Mouse (Mus musculus) embryonic facial prominence, embryonic 15.5 days (tissue): Measurements from ENCODE around the gene Psme1. TPM values are rescaled to one million over a fixed set of nuclear protein-coding genes. Genes with fewer than 3 reads are reported as not detected.

Experiments
- ATAC-seq: fragments of 200-750 bp; cut with Nextera tagmentation; 2 replicates; pipeline ENCODE4 v1.8.0; 2017; ENCODE audit warnings: low read depth, moderate TSS enrichment; ENCODE audit not compliant: insufficient number of reproducible peaks, low FRiP score, low TSS enrichment
- H3K27ac ChIP-seq: fragments of 300-500 bp; sonication (generic); replicated peaks from 2 replicates; pipeline ENCODE4 v1.5.1; 2015; ENCODE audit warnings: mild to moderate bottlenecking, inconsistent platforms
- H3K27me3 ChIP-seq: fragments of 300-500 bp; sonication (generic); 2 replicates; pipeline ENCODE4 v1.6.1; 2015; ENCODE audit warnings: inconsistent platforms
- H3K36me3 ChIP-seq: fragments of 300-500 bp; sonication (generic); 2 replicates; pipeline ENCODE4 v1.6.1; 2015; ENCODE audit warnings: mild to moderate bottlenecking, inconsistent platforms
- H3K4me1 ChIP-seq: fragments of 300-500 bp; sonication (generic); 2 replicates; pipeline ENCODE4 v1.6.1; 2015; ENCODE audit warnings: inconsistent platforms
- H3K4me2 ChIP-seq: fragments of 300-500 bp; sonication (generic); replicated peaks from 2 replicates; pipeline ENCODE4 v1.6.1; 2015; ENCODE audit warnings: mild to moderate bottlenecking, inconsistent platforms
- H3K4me3 ChIP-seq: fragments of 300-500 bp; sonication (generic); replicated peaks from 2 replicates; pipeline ENCODE4 v1.5.1; 2015; ENCODE audit warnings: mild to moderate bottlenecking, inconsistent platforms
- H3K9ac ChIP-seq: fragments of 300-500 bp; sonication (generic); 2 replicates; pipeline ENCODE4 v1.6.1; 2015; ENCODE audit warnings: inconsistent platforms
- H3K9me3 ChIP-seq: fragments of 300-500 bp; sonication (generic); replicated peaks from 2 replicates; pipeline ENCODE4 v1.6.1; 2016; ENCODE audit warnings: inconsistent platforms
- WGBS: fragments of 180-500 bp; shearing (Covaris S2); methylation state at CpG from one replicate; pipeline ENCODE4 v1.1.7; 2015; 5-methylcytosine and 5-hydroxymethylcytosine counted together
- polyA plus RNA-seq: library from polyadenylated mRNA; unstranded; fragments of >200 nt; fragmentation: Nextera tagmentation; extraction: Ambion mirVana; gene quantifications from 2 replicates; pipeline ENCODE4 v1.2.1, GENCODE M21; 2015

Gene Psme1
- polyA plus RNA-seq, 1 experiment from 2014 or later: 134 TPM

DNA sequence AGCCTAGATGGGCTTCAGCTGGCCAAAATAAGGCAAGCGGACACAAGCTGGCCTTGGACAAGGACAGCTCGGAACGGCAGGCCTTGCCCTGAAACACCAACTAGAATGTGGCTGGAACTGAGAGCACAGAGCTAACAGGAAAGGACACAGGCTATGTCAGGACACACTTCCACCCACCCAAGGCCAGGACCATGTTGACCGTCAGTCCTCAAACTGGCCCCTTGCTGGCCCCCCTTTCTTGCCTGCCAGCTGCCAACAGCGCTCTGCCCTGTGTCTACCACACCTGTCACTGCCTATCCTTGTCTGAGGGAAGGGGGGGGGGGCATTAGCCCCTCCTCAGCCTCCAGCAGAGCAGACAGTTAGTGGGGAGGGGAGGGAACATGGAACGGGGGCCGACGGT is 2.6 kb upstream of the Psme1 start, which contains the start of gene Fitm1:
Fitm1 (plus strand) TSS at position 316 of the 400 bp plus-strand sequence.
- no peaks in the 10 kb centered on the region for H3K27me3 ChIP-seq
- no peaks in the 10 kb centered on the region for H3K9me3 ChIP-seq
- 72% methylated on average over 8 of the region's 8 CpGs for WGBS
- no peak within 1 kb of the TSS; the same call in 1 of the 2 replicates for H3K4me2 ChIP-seq
- 0 out of 2 replicates have a peak within 1 kb of the TSS, but pooled peaks have one; percentile 28 for H3K27ac ChIP-seq
- peak within 1 kb of the TSS; percentile 23 for H3K4me3 ChIP-seq
- H3K9ac ChIP-seq: no peak within 1 kb of the TSS
- peaks cover 8% of the 10 kb centered on the region; the same call in 1 of the 2 replicates for H3K36me3 ChIP-seq
- ATAC-seq: peak; percentile 27; the same call in 1 of the 2 replicates
- H3K4me1 ChIP-seq: 0 out of 2 replicates have a peak, but pooled peaks cover 19% of the 10 kb centered on the region

DNA sequence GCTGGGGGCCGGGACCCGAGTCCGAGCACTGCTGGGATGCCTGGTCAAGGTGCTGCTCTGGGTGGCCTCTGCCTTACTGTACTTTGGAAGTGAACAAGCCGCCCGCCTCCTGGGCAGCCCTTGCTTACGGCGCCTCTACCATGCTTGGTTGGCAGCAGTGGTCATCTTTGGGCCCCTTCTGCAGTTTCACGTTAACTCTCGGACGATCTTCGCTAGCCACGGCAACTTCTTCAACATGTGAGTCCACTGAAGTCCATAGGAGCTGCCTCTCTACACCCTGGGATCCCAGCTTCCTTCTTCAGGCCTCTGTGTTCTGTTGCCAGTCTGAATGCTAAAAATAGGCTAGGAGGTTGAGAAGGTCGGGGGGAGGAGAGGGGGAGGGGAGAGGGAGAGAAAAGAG is 2.2 kb upstream of the Psme1 start:
- 0 out of 2 replicates have a peak overlapping the region, but pooled peaks have one; percentile 28 for H3K27ac ChIP-seq
- WGBS: 69% methylated on average over 13 of the region's 13 CpGs
- H3K9ac ChIP-seq: no peak overlapping the region

DNA sequence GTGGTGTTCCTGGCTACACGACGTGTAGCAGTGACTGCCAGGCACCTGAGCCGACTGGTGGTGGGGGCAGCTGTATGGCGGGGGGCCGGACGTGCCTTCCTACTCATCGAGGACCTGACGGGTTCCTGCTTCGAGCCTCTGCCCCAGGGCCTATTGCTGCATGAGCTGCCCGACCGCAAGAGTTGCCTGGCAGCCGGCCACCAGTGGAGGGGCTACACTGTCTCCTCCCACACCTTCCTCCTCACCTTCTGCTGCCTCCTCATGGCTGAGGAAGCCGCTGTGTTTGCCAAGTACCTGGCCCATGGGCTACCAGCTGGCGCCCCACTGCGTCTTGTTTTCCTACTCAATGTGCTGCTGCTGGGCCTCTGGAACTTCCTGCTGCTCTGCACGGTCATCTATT is 1.5 kb upstream of the Psme1 start:
- Histone ChIP-seq H3K9ac (no peak overlapping the region), H3K4me3 (peak overlapping the region; percentile 23; the same call in 1 of the 2 replicates)
- no peak for ATAC-seq

More for the DNA sequence above, 2.2 kb upstream of the Psme1 start:
- H3K36me3 ChIP-seq: peaks cover 10% of the 10 kb centered on the region; the same call in 1 of the 2 replicates
- no peak for ATAC-seq
- H3K27me3 ChIP-seq: no peaks in the 10 kb centered on the region
- H3K4me1 ChIP-seq: 0 out of 2 replicates have a peak, but pooled peaks cover 19% of the 10 kb centered on the region
- H3K4me2 ChIP-seq: no peak overlapping the region; the same call in 1 of the 2 replicates
- H3K4me3 ChIP-seq: peak overlapping the region; percentile 23
- H3K9me3 ChIP-seq: no peaks in the 10 kb centered on the region

DNA sequence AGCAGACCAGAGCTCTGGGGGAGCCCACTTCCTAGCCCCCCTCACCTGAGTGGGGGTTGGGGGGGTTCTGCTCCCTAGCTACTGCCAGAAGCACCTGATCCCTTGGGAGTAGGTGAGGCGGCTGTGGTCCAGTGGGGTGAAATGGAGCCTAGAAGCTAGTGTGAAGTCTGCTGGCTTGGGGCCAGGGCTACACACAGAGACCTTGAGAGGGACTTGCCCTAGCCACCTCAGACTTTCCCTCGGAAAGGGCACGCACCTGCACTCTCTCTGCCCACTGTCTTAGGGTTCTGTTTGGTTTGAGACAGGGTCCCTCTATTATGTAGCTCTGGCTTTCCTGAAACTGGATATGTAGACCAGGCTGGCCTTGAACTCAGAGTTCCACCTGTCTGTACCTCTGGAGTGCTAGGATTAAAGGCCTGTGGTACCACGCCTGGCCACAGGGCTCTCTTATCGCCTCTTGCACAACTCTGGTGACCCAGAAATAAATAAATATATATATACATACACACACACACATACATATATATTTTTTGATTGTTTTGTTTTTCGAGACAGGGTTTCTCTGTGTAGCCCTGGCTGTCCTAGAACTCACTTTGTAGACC is 846 bp downstream of the Psme1 start:
- H3K27ac ChIP-seq: peak overlapping the region; percentile 83
- 25% methylated on average over 6 of the region's 6 CpGs for WGBS
- no peaks in the 10 kb centered on the region for H3K27me3 ChIP-seq
- H3K4me1 ChIP-seq: 0 out of 2 replicates have a peak, but pooled peaks cover 19% of the 10 kb centered on the region
- no peaks in the 10 kb centered on the region for H3K9me3 ChIP-seq
- H3K4me2 ChIP-seq: peak overlapping the region; percentile 84
- peak overlapping the region; percentile 88 for H3K9ac ChIP-seq
- peak overlapping the region; percentile 75 for H3K4me3 ChIP-seq
- peak; percentile 39 for ATAC-seq
- H3K36me3 ChIP-seq: peaks cover 19% of the 10 kb centered on the region; the same call in 1 of the 2 replicates

More for the DNA sequence above, 1.5 kb upstream of the Psme1 start:
- 57% methylated on average over 16 of the region's 16 CpGs for WGBS
- peaks cover 17% of the 10 kb centered on the region; the same call in 1 of the 2 replicates for H3K36me3 ChIP-seq
- H3K9me3 ChIP-seq: no peaks in the 10 kb centered on the region
- no peaks in the 10 kb centered on the region for H3K27me3 ChIP-seq
- no peak overlapping the region for H3K27ac ChIP-seq
- H3K4me1 ChIP-seq: 0 out of 2 replicates have a peak, but pooled peaks cover 19% of the 10 kb centered on the region
- H3K4me2 ChIP-seq: no peak overlapping the region; the same call in 1 of the 2 replicates

DNA sequence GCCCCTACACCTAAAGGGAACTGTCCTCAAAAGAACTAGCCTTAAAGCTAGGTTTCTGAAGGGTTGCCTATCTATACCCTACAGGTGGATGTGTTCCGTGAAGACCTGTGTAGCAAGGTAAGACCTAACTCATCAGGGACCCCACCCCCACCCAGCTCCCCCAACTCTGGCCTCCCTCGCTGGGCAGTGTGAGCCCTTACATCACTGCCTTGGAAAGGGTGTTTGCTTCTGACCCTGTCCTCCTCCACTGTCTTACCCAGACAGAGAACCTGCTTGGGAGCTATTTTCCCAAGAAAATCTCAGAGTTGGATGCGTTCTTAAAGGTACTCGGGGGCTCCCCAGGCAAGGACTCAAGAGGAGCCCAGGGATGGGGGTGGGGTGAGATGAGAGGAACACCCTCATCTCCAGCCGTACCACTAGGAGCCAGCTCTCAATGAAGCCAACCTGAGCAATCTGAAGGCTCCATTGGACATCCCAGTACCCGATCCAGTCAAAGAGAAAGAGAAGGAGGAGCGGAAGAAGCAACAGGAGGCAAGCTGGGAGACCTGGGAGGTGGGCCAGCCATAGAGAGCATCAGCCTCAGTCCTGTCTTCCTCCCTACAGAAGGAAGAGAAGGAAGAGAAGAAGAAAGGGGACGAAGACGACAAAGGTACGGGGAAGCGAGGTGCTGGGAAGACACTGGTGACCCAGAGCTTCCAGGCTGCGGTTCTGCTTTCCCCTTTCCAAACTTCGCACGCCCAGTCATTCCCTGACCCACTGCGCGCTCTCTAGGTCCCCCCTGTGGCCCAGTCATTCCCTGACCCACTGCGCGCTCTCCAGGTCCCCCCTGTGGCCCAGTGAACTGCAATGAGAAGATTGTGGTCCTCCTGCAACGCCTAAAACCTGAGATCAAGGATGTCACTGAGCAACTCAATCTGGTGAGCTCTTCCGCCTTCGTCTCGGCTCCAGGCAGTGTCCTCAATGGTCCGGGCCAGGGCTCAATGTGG is 1.9 kb downstream of the Psme1 start:
- H3K4me3 ChIP-seq: no peak overlapping the region
- H3K4me1 ChIP-seq: peaks cover 22% of the 10 kb centered on the region; the same call in 1 of the 2 replicates
- ATAC-seq: no peak
- no peaks in the 10 kb centered on the region for H3K27me3 ChIP-seq
- H3K4me2 ChIP-seq: no peak overlapping the region
- WGBS: 84% methylated on average over 23 of the region's 23 CpGs
- H3K9ac ChIP-seq: no peak overlapping the region
- no peak overlapping the region for H3K27ac ChIP-seq
- peaks cover 19% of the 10 kb centered on the region; the same call in 1 of the 2 replicates for H3K36me3 ChIP-seq
- H3K9me3 ChIP-seq: no peaks in the 10 kb centered on the region

DNA sequence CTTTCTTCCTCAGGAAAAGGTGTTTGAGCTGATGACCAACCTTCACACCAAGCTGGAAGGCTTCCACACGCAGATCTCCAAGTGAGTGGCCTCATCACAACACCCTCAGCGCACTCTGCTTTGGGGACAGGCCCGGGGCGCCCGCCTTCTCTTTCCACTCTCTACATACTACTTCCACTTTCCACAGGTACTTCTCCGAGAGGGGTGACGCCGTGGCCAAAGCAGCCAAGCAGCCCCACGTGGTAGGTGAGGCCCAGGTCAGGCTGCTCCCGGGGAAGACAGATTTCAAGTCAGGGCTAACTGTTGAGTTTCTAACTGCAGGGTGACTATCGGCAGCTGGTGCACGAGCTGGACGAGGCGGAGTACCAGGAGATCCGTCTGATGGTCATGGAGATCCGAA is 2.8 kb downstream of the Psme1 start:
- no peaks in the 10 kb centered on the region for H3K27me3 ChIP-seq
- peaks cover 19% of the 10 kb centered on the region; the same call in 1 of the 2 replicates for H3K36me3 ChIP-seq
- no peak overlapping the region for H3K9ac ChIP-seq
- H3K4me2 ChIP-seq: no peak overlapping the region
- 93% methylated on average over 16 of the region's 16 CpGs for WGBS
- no peak overlapping the region for H3K27ac ChIP-seq
- no peak overlapping the region for H3K4me3 ChIP-seq
- no peaks in the 10 kb centered on the region for H3K9me3 ChIP-seq
- peaks cover 22% of the 10 kb centered on the region; the same call in 1 of the 2 replicates for H3K4me1 ChIP-seq
- no peak for ATAC-seq

DNA sequence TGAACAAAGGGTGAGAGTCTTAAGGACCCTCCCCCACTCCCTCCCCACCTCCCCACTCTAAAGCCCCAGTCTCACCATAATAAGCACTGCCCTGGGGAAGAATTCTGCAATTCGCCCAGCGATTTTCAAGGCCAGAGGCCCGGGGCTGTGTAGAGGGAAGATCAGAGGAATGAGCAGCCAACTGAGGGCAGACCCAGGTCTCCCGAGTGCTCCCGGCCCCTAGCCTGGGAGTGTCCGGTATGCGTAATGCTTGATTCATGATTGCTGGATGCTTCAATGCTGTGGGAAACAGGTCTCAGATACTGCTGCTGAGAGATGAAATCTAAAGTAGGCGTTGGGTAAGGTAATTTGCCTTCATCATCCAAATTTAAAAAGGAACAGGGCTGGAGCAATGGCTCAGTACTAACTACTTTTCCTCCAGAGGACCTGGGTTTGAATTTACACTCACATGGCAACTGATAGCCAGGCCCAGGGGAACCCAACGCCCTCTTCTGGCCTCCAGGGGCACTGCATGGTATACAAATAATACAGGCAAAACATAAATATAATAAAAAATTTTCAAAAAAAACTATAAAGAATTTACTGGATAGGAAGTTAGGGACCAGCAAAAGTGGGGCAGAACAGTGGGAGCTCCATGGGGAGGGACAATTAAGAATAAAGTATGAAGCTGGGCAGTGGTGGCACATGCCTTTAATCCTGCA is 4.2 kb downstream of the Psme1 start:
- Histone ChIP-seq H3K4me1 (peaks cover 19% of the 10 kb centered on the region; the same call in 1 of the 2 replicates), H3K9me3 (no peaks in the 10 kb centered on the region), H3K27ac (no peak overlapping the region), H3K9ac (no peak overlapping the region), H3K36me3 (peaks cover 21% of the 10 kb centered on the region), H3K27me3 (no peaks in the 10 kb centered on the region), H3K4me2 (no peak overlapping the region), H3K4me3 (no peak overlapping the region)
- WGBS: 61% methylated on average over 9 of the region's 9 CpGs
- no peak for ATAC-seq

DNA sequence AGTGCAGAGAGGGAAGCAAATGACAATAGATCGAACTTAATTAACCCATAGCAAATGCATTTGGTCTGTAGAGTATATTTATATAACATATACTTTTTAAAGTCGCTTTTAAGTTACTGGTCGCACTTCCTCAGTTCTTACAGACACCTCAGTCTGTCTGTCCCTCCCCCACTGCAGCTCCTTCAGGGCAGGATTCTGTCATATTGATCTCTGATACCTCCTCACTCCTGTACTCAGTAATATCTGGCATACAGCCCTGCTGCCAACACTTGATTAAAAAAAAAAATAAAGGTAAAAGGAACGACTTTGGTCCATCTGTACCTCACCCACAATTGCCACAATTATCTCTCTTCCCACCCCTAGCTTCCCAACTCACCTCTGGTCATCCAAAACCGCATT is 6.4 kb downstream of the Psme1 start:
- 46% methylated on average over 5 of the region's 5 CpGs for WGBS
- H3K9me3 ChIP-seq: no peaks in the 10 kb centered on the region
- H3K27ac ChIP-seq: no peak overlapping the region; the same call in 1 of the 2 replicates
- H3K9ac ChIP-seq: 0 out of 2 replicates have a peak overlapping the region, but pooled peaks have one; percentile 35
- ATAC-seq: no peak
- H3K4me2 ChIP-seq: peak overlapping the region; percentile 88
- H3K4me1 ChIP-seq: peaks cover 8% of the 10 kb centered on the region; the same call in 1 of the 2 replicates
- peaks cover 31% of the 10 kb centered on the region for H3K36me3 ChIP-seq
- H3K4me3 ChIP-seq: peak overlapping the region; percentile 55
- no peaks in the 10 kb centered on the region for H3K27me3 ChIP-seq

DNA sequence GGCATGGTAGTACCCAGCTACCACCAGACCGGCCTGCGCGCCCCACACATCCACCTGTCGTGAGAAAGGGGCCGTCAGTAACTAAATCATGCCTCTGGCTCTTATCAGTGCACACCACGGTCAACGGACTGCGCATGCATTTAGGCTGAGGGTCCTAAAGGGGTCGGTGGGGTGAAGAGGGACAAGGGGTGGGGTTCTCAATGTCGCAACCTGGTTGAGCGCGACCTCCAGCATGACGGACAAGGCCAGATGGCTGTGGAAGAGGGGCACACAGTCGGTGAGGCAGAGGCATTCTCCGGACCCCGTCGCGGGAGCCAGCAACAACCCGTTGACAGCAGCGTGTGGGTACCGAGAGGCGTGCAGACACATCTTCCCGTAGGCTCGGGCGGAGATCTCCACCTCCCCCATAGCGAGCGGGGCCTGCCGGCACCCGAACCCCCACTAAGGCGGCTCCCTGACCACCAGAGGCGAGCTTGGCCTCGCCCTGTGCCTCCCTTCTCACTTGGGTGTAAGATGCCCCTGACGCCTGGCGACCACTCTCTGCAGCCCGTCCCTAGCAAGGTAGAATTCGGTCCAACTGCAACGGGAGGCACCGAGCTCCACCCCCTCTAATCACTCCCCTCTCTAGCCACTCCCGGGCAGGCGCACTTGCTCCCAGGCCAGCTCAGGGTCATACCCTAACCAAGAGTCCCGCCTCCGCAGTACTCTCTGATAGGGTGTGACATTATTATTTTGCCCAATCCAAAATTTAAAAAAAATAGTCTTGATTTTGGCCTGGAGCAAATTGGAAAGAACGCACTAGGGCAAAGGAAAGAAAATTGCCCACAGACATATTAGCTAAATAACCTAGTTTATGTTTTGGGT is 7.0 kb downstream of the Psme1 start, which contains the start of gene Emc9:
Emc9 (minus strand) TSS at position 601 of the 864 bp plus-strand sequence.
- 2% methylated on average over 43 of the region's 43 CpGs for WGBS
- peak; percentile 66 for ATAC-seq
- H3K36me3 ChIP-seq: peaks cover 29% of the 10 kb centered on the region
- no peaks in the 10 kb centered on the region for H3K9me3 ChIP-seq
- peak within 1 kb of the TSS; percentile 88 for H3K4me2 ChIP-seq
- peak within 1 kb of the TSS; percentile 35 for H3K9ac ChIP-seq
- H3K4me1 ChIP-seq: peaks cover 10% of the 10 kb centered on the region
- peak within 1 kb of the TSS; percentile 55 for H3K4me3 ChIP-seq
- no peak within 1 kb of the TSS; the same call in 1 of the 2 replicates for H3K27ac ChIP-seq
- H3K27me3 ChIP-seq: no peaks in the 10 kb centered on the region
